Mouse (Mus musculus): ENCODE data around the gene Atg2a. TPM values are rescaled to one million over a fixed set of nuclear protein-coding genes. Genes with fewer than 3 reads are reported as not detected.

Gene Atg2a
- polyA plus RNA-seq, 1 experiment from 2014 or later, result 11.7 TPM

DNA sequence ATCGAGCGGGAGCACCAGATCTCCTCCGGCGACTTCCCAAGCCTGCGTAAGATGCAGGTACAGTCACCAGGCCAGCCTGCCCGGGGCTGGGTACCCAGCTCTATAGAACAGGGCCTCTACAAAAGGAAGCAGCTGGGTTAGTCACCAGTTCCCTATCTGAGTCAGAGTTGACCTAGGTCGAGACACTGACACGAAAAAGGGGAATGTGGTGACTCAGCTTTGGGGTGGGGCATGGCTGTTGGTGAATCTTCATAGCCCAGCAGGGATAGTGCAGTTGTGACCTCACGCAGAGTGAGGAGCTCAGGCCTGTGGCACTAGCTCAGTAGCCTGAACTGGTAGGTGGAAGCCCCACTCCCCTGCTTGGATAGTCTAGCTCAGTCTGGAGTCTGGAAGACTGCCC lies 56.2 kb downstream of the Atg2a start:
- Histone ChIP-seq H3K9me3 (ENCODE audit: control insufficient read depth, low read length) (no peaks in the 10 kb centered on the region), H3K27ac (ENCODE audit: low read depth, low read length) (no peak overlapping the region), H3K9ac (ENCODE audit: low read depth, low read length) (no peak overlapping the region), H3K36me3 (ENCODE audit: control insufficient read depth, insufficient read depth, low read length) (peaks cover 35% of the 10 kb centered on the region), H3K4me1 (ENCODE audit: control insufficient read depth, insufficient read depth, low read depth, low read length) (peaks cover 4% of the 10 kb centered on the region; the same call in 1 of the 2 replicates), H3K27me3 (replicated peaks; ENCODE audit: control insufficient read depth, insufficient read depth, low read length) (no peaks in the 10 kb centered on the region), H3K4me3 (ENCODE audit: low read length) (no peak overlapping the region), H3K4me2 (ENCODE audit: low read length) (no peak overlapping the region)
- ATAC-seq, result no peak
- 91% methylated on average over 9 of the region's 9 CpGs for WGBS

GRCm38 (mm10) chr19:6299003-6299402 lies 57.5 kb downstream of the Atg2a start:
- ATAC-seq, result no peak
- Histone ChIP-seq H3K27me3 (replicated peaks; ENCODE audit: control insufficient read depth, insufficient read depth, low read length) (no peaks in the 10 kb centered on the region), H3K4me1 (ENCODE audit: control insufficient read depth, insufficient read depth, low read depth, low read length) (peaks cover 4% of the 10 kb centered on the region; the same call in 1 of the 2 replicates), H3K27ac (ENCODE audit: low read depth, low read length) (no peak overlapping the region), H3K9ac (ENCODE audit: low read depth, low read length) (no peak overlapping the region), H3K4me3 (ENCODE audit: low read length) (no peak overlapping the region), H3K4me2 (ENCODE audit: low read length) (no peak overlapping the region), H3K9me3 (ENCODE audit: control insufficient read depth, low read length) (no peaks in the 10 kb centered on the region), H3K36me3 (ENCODE audit: control insufficient read depth, insufficient read depth, low read length) (peaks cover 33% of the 10 kb centered on the region)
- 82% methylated on average over 4 of the region's 4 CpGs for WGBS

GRCm38 (mm10) chr19:6299450-6300267 lies 58.2 kb downstream of the Atg2a start:
- H3K4me3 ChIP-seq (ENCODE audit: low read length), result no peak overlapping the region
- H3K9me3 ChIP-seq (ENCODE audit: control insufficient read depth, low read length), result no peaks in the 10 kb centered on the region
- WGBS, result 77% methylated on average over 7 of the region's 7 CpGs
- peaks cover 31% of the 10 kb centered on the region for H3K36me3 ChIP-seq (ENCODE audit: control insufficient read depth, insufficient read depth, low read length)
- no peak overlapping the region for H3K4me2 ChIP-seq (ENCODE audit: low read length)
- H3K27me3 ChIP-seq (replicated peaks; ENCODE audit: control insufficient read depth, insufficient read depth, low read length), result no peaks in the 10 kb centered on the region
- peaks cover 4% of the 10 kb centered on the region; the same call in 1 of the 2 replicates for H3K4me1 ChIP-seq (ENCODE audit: control insufficient read depth, insufficient read depth, low read depth, low read length)
- H3K9ac ChIP-seq (ENCODE audit: low read depth, low read length), result no peak overlapping the region
- ATAC-seq, result no peak
- H3K27ac ChIP-seq (ENCODE audit: low read depth, low read length), result peak overlapping the region; percentile 41; the same call in 1 of the 2 replicates

- no peak for ATAC-seq
- peak overlapping the region; percentile 41; the same call in 1 of the 2 replicates for H3K27ac ChIP-seq (ENCODE audit: low read depth, low read length)
- H3K9me3 ChIP-seq (ENCODE audit: control insufficient read depth, low read length), result no peaks in the 10 kb centered on the region
- 0 out of 2 replicates have a peak overlapping the region, but pooled peaks have one; percentile 3 for H3K9ac ChIP-seq (ENCODE audit: low read depth, low read length)
- H3K36me3 ChIP-seq (ENCODE audit: control insufficient read depth, insufficient read depth, low read length), result peaks cover 23% of the 10 kb centered on the region
- no peak overlapping the region for H3K4me2 ChIP-seq (ENCODE audit: low read length)
- H3K4me1 ChIP-seq (ENCODE audit: control insufficient read depth, insufficient read depth, low read depth, low read length), result peaks cover 4% of the 10 kb centered on the region; the same call in 1 of the 2 replicates
- WGBS, result 55% methylated on average over 7 of the region's 7 CpGs
- no peaks in the 10 kb centered on the region for H3K27me3 ChIP-seq (replicated peaks; ENCODE audit: control insufficient read depth, insufficient read depth, low read length)
- no peak overlapping the region for H3K4me3 ChIP-seq (ENCODE audit: low read length)
Observed at GRCm38 (mm10) chr19:6300402-6300841, 59.0 kb downstream of the Atg2a start.

GRCm38 (mm10) chr19:6302114-6302513 lies 60.6 kb downstream of the Atg2a start:
- H3K4me3 ChIP-seq (ENCODE audit: low read length), result no peak overlapping the region
- 0 out of 2 replicates have a peak overlapping the region, but pooled peaks have one; percentile 6 for H3K27ac ChIP-seq (ENCODE audit: low read depth, low read length)
- H3K9me3 ChIP-seq (ENCODE audit: control insufficient read depth, low read length), result no peaks in the 10 kb centered on the region
- H3K4me2 ChIP-seq (ENCODE audit: low read length), result no peak overlapping the region
- no peak for ATAC-seq
- WGBS, result 92% methylated on average over 5 of the region's 5 CpGs
- peaks cover 16% of the 10 kb centered on the region for H3K36me3 ChIP-seq (ENCODE audit: control insufficient read depth, insufficient read depth, low read length)
- peaks cover 9% of the 10 kb centered on the region; the same call in 1 of the 2 replicates for H3K4me1 ChIP-seq (ENCODE audit: control insufficient read depth, insufficient read depth, low read depth, low read length)
- H3K27me3 ChIP-seq (replicated peaks; ENCODE audit: control insufficient read depth, insufficient read depth, low read length), result no peaks in the 10 kb centered on the region
- no peak overlapping the region for H3K9ac ChIP-seq (ENCODE audit: low read depth, low read length)

GRCm38 (mm10) chr19:6302522-6302921 lies 61.1 kb downstream of the Atg2a start:
- H3K4me3 ChIP-seq (ENCODE audit: low read length), result no peak overlapping the region
- H3K36me3 ChIP-seq (ENCODE audit: control insufficient read depth, insufficient read depth, low read length), result peaks cover 14% of the 10 kb centered on the region
- peaks cover 10% of the 10 kb centered on the region; the same call in 1 of the 2 replicates for H3K4me1 ChIP-seq (ENCODE audit: control insufficient read depth, insufficient read depth, low read depth, low read length)
- H3K4me2 ChIP-seq (ENCODE audit: low read length), result no peak overlapping the region
- ATAC-seq, result peak; percentile 30; the same call in 1 of the 2 replicates
- 0 out of 2 replicates have a peak overlapping the region, but pooled peaks have one; percentile 6 for H3K27ac ChIP-seq (ENCODE audit: low read depth, low read length)
- no peaks in the 10 kb centered on the region for H3K27me3 ChIP-seq (replicated peaks; ENCODE audit: control insufficient read depth, insufficient read depth, low read length)
- H3K9ac ChIP-seq (ENCODE audit: low read depth, low read length), result no peak overlapping the region
- H3K9me3 ChIP-seq (ENCODE audit: control insufficient read depth, low read length), result no peaks in the 10 kb centered on the region
- 42% methylated on average over 4 of the region's 4 CpGs for WGBS

GRCm38 (mm10) chr19:6303831-6304230 lies 62.4 kb downstream of the Atg2a start:
- Histone ChIP-seq H3K27me3 (replicated peaks; ENCODE audit: control insufficient read depth, insufficient read depth, low read length) (no peaks in the 10 kb centered on the region), H3K9me3 (ENCODE audit: control insufficient read depth, low read length) (no peaks in the 10 kb centered on the region), H3K36me3 (ENCODE audit: control insufficient read depth, insufficient read depth, low read length) (peaks cover 3% of the 10 kb centered on the region; the same call in 1 of the 2 replicates), H3K4me2 (ENCODE audit: low read length) (no peak overlapping the region), H3K4me3 (ENCODE audit: low read length) (no peak overlapping the region), H3K4me1 (ENCODE audit: control insufficient read depth, insufficient read depth, low read depth, low read length) (peaks cover 10% of the 10 kb centered on the region; the same call in 1 of the 2 replicates), H3K27ac (ENCODE audit: low read depth, low read length) (no peak overlapping the region), H3K9ac (ENCODE audit: low read depth, low read length) (no peak overlapping the region)
- no peak for ATAC-seq
- 84% methylated on average over 6 of the region's 6 CpGs for WGBS

DNA sequence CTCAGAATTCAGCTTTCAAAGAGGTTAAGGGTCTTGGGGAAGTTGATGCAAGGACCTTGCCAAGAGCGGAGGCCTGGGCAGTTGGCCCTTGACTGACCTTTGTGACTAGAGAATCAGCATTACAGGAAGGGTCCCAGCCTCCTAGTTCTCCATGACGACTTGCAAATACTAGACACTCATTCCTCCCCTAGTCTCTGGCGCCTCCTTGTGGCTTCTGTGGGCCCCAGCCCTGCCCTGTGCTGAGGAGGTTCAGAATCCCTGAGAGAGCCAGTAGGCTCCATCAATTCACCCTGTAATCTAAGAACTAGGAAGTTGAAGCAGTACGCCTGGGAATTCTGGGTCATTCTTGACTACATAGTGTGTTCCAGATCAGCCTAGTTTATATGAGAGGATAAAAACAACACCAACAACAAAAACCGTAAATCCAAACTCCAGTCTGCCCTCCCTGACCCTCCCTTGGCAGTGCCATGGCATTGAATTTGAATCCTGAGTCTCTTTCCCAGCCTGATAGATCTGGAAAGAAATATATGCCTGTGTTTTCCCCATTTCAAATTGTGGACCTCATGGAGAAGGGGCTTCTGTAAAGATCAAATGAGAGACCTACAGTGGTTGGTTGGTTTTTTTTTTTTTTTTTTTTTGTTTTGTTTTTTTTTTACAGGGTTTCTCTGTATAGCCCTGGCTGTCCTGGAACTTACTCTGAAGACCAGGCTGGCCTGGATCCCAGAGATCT lies 63.5 kb downstream of the Atg2a start:
- H3K36me3 ChIP-seq (ENCODE audit: control insufficient read depth, insufficient read depth, low read length), result no peaks in the 10 kb centered on the region; the same call in 1 of the 2 replicates
- H3K9ac ChIP-seq (ENCODE audit: low read depth, low read length), result 0 out of 2 replicates have a peak overlapping the region, but pooled peaks have one; percentile 14
- H3K4me2 ChIP-seq (ENCODE audit: low read length), result no peak overlapping the region
- ATAC-seq, result 0 out of 2 replicates have a peak, but pooled peaks have one; percentile 65
- no peaks in the 10 kb centered on the region for H3K9me3 ChIP-seq (ENCODE audit: control insufficient read depth, low read length)
- H3K4me3 ChIP-seq (ENCODE audit: low read length), result no peak overlapping the region
- 31% methylated on average over 5 of the region's 5 CpGs for WGBS
- H3K27me3 ChIP-seq (replicated peaks; ENCODE audit: control insufficient read depth, insufficient read depth, low read length), result no peaks in the 10 kb centered on the region
- no peak overlapping the region for H3K27ac ChIP-seq (ENCODE audit: low read depth, low read length)
- peaks cover 7% of the 10 kb centered on the region; the same call in 1 of the 2 replicates for H3K4me1 ChIP-seq (ENCODE audit: control insufficient read depth, insufficient read depth, low read depth, low read length)

All from hindbrain, embryonic 16.5 days (tissue).